Mouse (Mus musculus) fibroblast of lung, adult 2 months (primary cell): ENCODE data around the gene Myog.

Source experiments
- DNase-seq: peaks from one replicate; pipeline ENCODE4 v3.0.0-alpha.2; 2011; ENCODE audit warnings: low read depth

Myog gene

GRCm38 (mm10) chr1:134326841-134327346, 37.1 kb downstream of the Myog start:
- no peak for DNase-seq

- DNase-seq = peak; percentile 41
Measured at GRCm38 (mm10) chr1:134331879-134332635, 42.3 kb downstream of the Myog start.

GRCm38 (mm10) chr1:134332770-134333271, 43.0 kb downstream of the Myog start, which contains the start of gene Ppfia4:
Ppfia4 (minus strand) TSS chr1:134332928.
- peak; percentile 52 for DNase-seq

- no peak for DNase-seq
Measured at GRCm38 (mm10) chr1:134333371-134334110, 43.8 kb downstream of the Myog start.

GRCm38 (mm10) chr1:134334111-134334827, 44.5 kb downstream of the Myog start:
- DNase-seq = peak; percentile 13

GRCm38 (mm10) chr1:134335211-134335923, 45.6 kb downstream of the Myog start:
- no peak for DNase-seq

- DNase-seq = no peak
Measured at GRCm38 (mm10) chr1:134335924-134336810, 46.4 kb downstream of the Myog start.

GRCm38 (mm10) chr1:134336958-134337710, 47.3 kb downstream of the Myog start:
- DNase-seq = no peak

- DNase-seq = no peak
Measured at GRCm38 (mm10) chr1:134339162-134339561, 49.4 kb downstream of the Myog start.

- no peak for DNase-seq
Measured at GRCm38 (mm10) chr1:134339757-134340619, 50.2 kb downstream of the Myog start.

GRCm38 (mm10) chr1:134341641-134342277, 52.0 kb downstream of the Myog start:
- DNase-seq = no peak
